ENCODE assay signal across 8 mouse cellular contexts in the genomic region with DNA sequence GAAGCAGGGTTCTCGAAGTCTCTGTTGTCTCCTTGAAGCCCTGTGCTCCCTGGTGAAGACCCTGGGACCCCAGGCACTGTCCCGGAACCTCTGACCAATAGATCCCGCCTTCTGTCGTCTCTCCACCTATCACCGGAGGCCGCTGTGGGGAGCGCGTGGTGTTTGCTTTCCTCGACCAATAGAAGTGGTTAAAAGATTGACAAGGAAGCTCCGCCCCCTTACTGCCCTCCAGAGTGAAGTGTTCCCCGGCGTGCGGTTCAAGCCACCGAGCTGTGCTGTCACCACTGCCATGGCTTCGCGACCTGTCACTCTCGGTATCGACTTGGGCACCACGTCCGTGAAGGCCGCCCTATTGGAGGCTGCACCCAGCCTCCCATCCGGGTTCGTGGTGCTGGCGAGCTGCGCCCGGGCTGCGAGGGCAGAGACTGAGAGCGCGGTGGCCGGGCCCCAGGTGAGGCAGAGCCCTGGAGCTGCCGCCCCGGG. TPM values are rescaled to one million over a fixed set of nuclear protein-coding genes. Genes with fewer than 3 reads are reported as not detected.
DNase-seq lines count a peak whose midpoint lies in the region; ATAC-seq lines count a peak whose summit lies in the region.

A gene (plus strand): TSS at position 231 of the 483 bp plus-strand sequence.

- H3K27me3 ChIP-seq in intestine, embryonic 14.5 days (replicated peaks; ENCODE audit: control insufficient read depth, insufficient read depth, low read length), result no peaks in the 10 kb centered on the region

- peak within 1 kb of the TSS; percentile 96 for H3K4me2 ChIP-seq in intestine, embryonic 14.5 days (ENCODE audit: low read length)

- DNase-seq in adrenal gland, adult (ENCODE audit: inconsistent age in 2 of 2, low spot score in 1 of 2), result peak; percentile 95 to 99
- DNase-seq in embryo, embryonic 10.5 days (ENCODE audit: low spot score), result peak; percentile 98
- DNase-seq in gastrocnemius, postnatal 25 days, result peak; percentile 93
- DNase-seq in intestine, embryonic 14.5 days (ENCODE audit: low spot score), result peak; percentile 93
- DNase-seq in left cerebral cortex, postnatal 14 days (ENCODE audit: low spot score in 2 of 2), result peak; percentile 95 to 97
- peak; percentile 95 for DNase-seq in mesoderm, embryonic 11.5 days (ENCODE audit: low read depth, low spot score)
- DNase-seq in right cerebral cortex, postnatal 36 days (ENCODE audit: low spot score in 2 of 2), result peak; percentile 95 to 96
- DNase-seq in yolk sac, embryonic 10.5 days (ENCODE audit: low spot score), result peak; percentile 97

- peak; percentile 98 for ATAC-seq in intestine, embryonic 14.5 days (replicated peaks; ENCODE audit: low FRiP score, low TSS enrichment, low read depth)

- no peaks in the 10 kb centered on the region for H3K9me3 ChIP-seq in intestine, embryonic 14.5 days (ENCODE audit: control insufficient read depth, low read length)

- peak within 1 kb of the TSS; percentile 72 for H3K4me3 ChIP-seq in intestine, embryonic 14.5 days (ENCODE audit: low read depth, low read length)

- intact Hi-C loops in left cerebral cortex, postnatal 14 days (cut with DNase I), result no loop called here

- peak within 1 kb of the TSS; percentile 53 for H3K9ac ChIP-seq in intestine, embryonic 14.5 days (ENCODE audit: low read length)

- H3K27ac ChIP-seq in intestine, embryonic 14.5 days (ENCODE audit: low read depth), result no peak within 1 kb of the TSS

- H3K4me1 ChIP-seq in intestine, embryonic 14.5 days (replicated peaks; ENCODE audit: control insufficient read depth, insufficient read depth, low read length), result peaks cover 6% of the 10 kb centered on the region; the same call in 1 of the 2 replicates

- WGBS in intestine, embryonic 14.5 days, result under 1% methylated on average over 32 of the region's 32 CpGs

- H3K36me3 ChIP-seq in intestine, embryonic 14.5 days (ENCODE audit: control insufficient read depth, insufficient read depth, low read length), result peaks cover 4% of the 10 kb centered on the region; the same call in 1 of the 2 replicates

RNA-seq across cellular contexts. Expression of the gene that starts here (rescaled TPM):
- 1 to 10 TPM in 1 of 2 experiments, under 1 TPM in 1; 0.59 to 1.0 TPM for total RNA-seq in gastrocnemius, postnatal 25 days (2021)
- 1.1 and 1.2 TPM in 2 replicates for polyA plus RNA-seq in intestine, embryonic 14.5 days (2014; fragmentation: Nextera tagmentation; extraction: Ambion mirVana)
- total RNA-seq in left cerebral cortex, postnatal 14 days (2021), result 1 to 10 TPM; 2.2 TPM
